ENCODE assay signal across 25 mouse cellular contexts in the genomic region with DNA sequence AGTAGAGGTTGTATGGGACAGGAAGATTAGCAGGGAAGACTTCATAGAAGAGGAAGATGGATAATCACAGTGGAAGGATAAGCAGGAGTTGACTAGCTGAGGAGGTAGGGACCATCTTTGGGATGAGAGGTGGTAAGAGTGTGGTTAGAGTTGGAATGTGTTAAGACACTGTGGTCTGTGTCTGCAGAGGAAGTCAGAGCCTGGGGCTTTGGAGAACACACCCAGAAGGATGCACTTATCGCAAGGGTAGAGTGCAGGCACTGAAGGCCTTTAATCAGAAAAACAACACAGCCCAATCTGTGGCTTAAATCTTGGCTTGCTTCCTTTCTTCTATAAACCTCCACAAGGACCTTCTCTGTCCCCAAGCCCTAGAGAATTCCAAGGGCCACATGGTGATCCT. TPM values are rescaled to one million over a fixed set of nuclear protein-coding genes. Genes with fewer than 3 reads are reported as not detected.
DNase-seq lines count a peak whose midpoint lies in the region; ATAC-seq lines count a peak whose summit lies in the region.
"Had no signal": no experiment of that assay in that cellular context is flagged by ENCODE, and none has a peak within 500 bp of the region (broad histone marks: within the 10 kb centered on the region; RNA-seq: fewer than 3 reads in every experiment).

No protein-coding gene starts in this region.

- no peak overlapping the region for H3K9ac ChIP-seq in heart, embryonic 16.5 days (ENCODE audit: low read length)
- H3K9ac ChIP-seq in limb, embryonic 13.5 days: no peak overlapping the region
- H3K9ac ChIP-seq: forebrain, postnatal 0 days; hindbrain, embryonic 12.5 days; liver, embryonic 13.5 days; neural tube, embryonic 12.5 days had no signal

- 78% methylated on average over 1 of the region's 1 CpGs for WGBS in heart, embryonic 16.5 days
- WGBS in limb, embryonic 13.5 days: 83% methylated on average over 1 of the region's 1 CpGs
- WGBS in limb, embryonic 10.5 days: 97% methylated on average over 1 of the region's 1 CpGs

- no peak for DNase-seq in heart, postnatal 10 days
- no peak for DNase-seq in limb, embryonic 10.5 days (ENCODE audit: low spot score)
- no peak for DNase-seq in urinary bladder, postnatal 4 days (ENCODE audit: low spot score in 2 of 2)
- DNase-seq: adrenal gland, adult 2 months; cerebellum, adult 11-12 months; cerebellum, postnatal 10 days; forebrain, postnatal 0 days; gastrocnemius, postnatal 36 days; heart, postnatal 14 days; kidney, adult 8-10 months; liver, embryonic 13.5 days; lung, adult 2 months; midbrain, embryonic 14.5 days; right cerebral cortex, postnatal 25 days; spleen, adult 18-20 months; thymus, postnatal 14 days had no signal

- H3K36me3 ChIP-seq in heart, embryonic 16.5 days (ENCODE audit: control insufficient read depth, insufficient read depth): no peaks in the 10 kb centered on the region
- H3K36me3 ChIP-seq in limb, embryonic 13.5 days: no peaks in the 10 kb centered on the region
- H3K36me3 ChIP-seq in limb, embryonic 10.5 days: no peaks in the 10 kb centered on the region
- H3K36me3 ChIP-seq: hindbrain, embryonic 12.5 days; liver, embryonic 13.5 days; neural tube, embryonic 12.5 days had no signal

- ATAC-seq in heart, embryonic 16.5 days (replicated peaks; ENCODE audit: extremely low read depth, insufficient read depth, low FRiP score): no peak
- ATAC-seq in limb, embryonic 13.5 days (ENCODE audit: low FRiP score, low read depth): no peak
- peak; percentile 29; the same call in 1 of the 2 replicates for ATAC-seq in common myeloid progenitor, adult 5-6 weeks (replicated peaks; ENCODE audit: low read depth, poor library complexity, severe bottlenecking)
- ATAC-seq: forebrain, postnatal 0 days had no signal

- no peak overlapping the region for H3K4me3 ChIP-seq in heart, embryonic 16.5 days (ENCODE audit: low read length)
- no peak overlapping the region for H3K4me3 ChIP-seq in limb, embryonic 13.5 days
- no peak overlapping the region for H3K4me3 ChIP-seq in limb, embryonic 10.5 days
- no peak overlapping the region for H3K4me3 ChIP-seq in brown adipose tissue, adult 24 weeks (ENCODE audit: insufficient read depth, low read depth, low read length)
- H3K4me3 ChIP-seq: hindbrain, embryonic 12.5 days; liver, embryonic 13.5 days; neural tube, embryonic 12.5 days had no signal

- H3K4me1 ChIP-seq in heart, embryonic 16.5 days (ENCODE audit: control insufficient read depth, insufficient read depth, low read length): peaks cover 7% of the 10 kb centered on the region
- no peaks in the 10 kb centered on the region for H3K4me1 ChIP-seq in limb, embryonic 13.5 days
- H3K4me1 ChIP-seq in limb, embryonic 10.5 days: peaks cover 9% of the 10 kb centered on the region
- H3K4me1 ChIP-seq in brown adipose tissue, adult 24 weeks (ENCODE audit: control insufficient read depth, insufficient read depth, insufficient read length, low read length): peaks cover 21% of the 10 kb centered on the region
- H3K4me1 ChIP-seq: hindbrain, embryonic 12.5 days; liver, embryonic 13.5 days; neural tube, embryonic 12.5 days had no signal

- intact Hi-C loops in heart, postnatal 10 days (cut with DNase I): no loop called here

- H3K27me3 ChIP-seq in heart, embryonic 16.5 days (ENCODE audit: control insufficient read depth, insufficient read depth, low read length): no peaks in the 10 kb centered on the region
- H3K27me3 ChIP-seq in limb, embryonic 13.5 days: no peaks in the 10 kb centered on the region
- no peaks in the 10 kb centered on the region for H3K27me3 ChIP-seq in limb, embryonic 10.5 days (ENCODE audit: low read depth, poor library complexity, severe bottlenecking)
- H3K27me3 ChIP-seq: hindbrain, embryonic 12.5 days; liver, embryonic 13.5 days; neural tube, embryonic 12.5 days had no signal

- no peaks in the 10 kb centered on the region for H3K9me3 ChIP-seq in heart, embryonic 16.5 days (replicated peaks; ENCODE audit: control insufficient read depth, low read length)
- no peaks in the 10 kb centered on the region for H3K9me3 ChIP-seq in limb, embryonic 13.5 days
- H3K9me3 ChIP-seq in limb, embryonic 10.5 days (replicated peaks): no peaks in the 10 kb centered on the region
- H3K9me3 ChIP-seq: hindbrain, embryonic 12.5 days; liver, embryonic 13.5 days; neural tube, embryonic 12.5 days had no signal

- H3K27ac ChIP-seq in heart, embryonic 16.5 days (ENCODE audit: low read length): peak overlapping the region; percentile 58
- peak overlapping the region; percentile 22; the same call in 1 of the 2 replicates for H3K27ac ChIP-seq in limb, embryonic 13.5 days
- no peak overlapping the region for H3K27ac ChIP-seq in limb, embryonic 10.5 days
- peak overlapping the region; percentile 46 for H3K27ac ChIP-seq in brown adipose tissue, adult 24 weeks (replicated peaks; ENCODE audit: low read depth, low read length)
- H3K27ac ChIP-seq: hindbrain, embryonic 12.5 days; liver, embryonic 13.5 days; neural tube, embryonic 12.5 days had no signal

- no peak overlapping the region for H3K4me2 ChIP-seq in heart, embryonic 16.5 days (ENCODE audit: low read depth, low read length)
- H3K4me2 ChIP-seq in limb, embryonic 13.5 days (replicated peaks): no peak overlapping the region
- H3K4me2 ChIP-seq: hindbrain, embryonic 12.5 days; liver, embryonic 13.5 days; neural tube, embryonic 12.5 days had no signal

RNA-seq across cellular contexts. Expression of a gene that starts 28.7 kb away (rescaled TPM):
- polyA plus RNA-seq in heart, embryonic 16.5 days (2015; fragmentation: Nextera tagmentation; extraction: Ambion mirVana): 0.33 and 0.49 TPM in 2 replicates
- 1 to 10 TPM; 3.5 to 6.3 TPM for total RNA-seq in heart, postnatal 10 days (2021)
- 0.75 and 0.78 TPM in 2 replicates for polyA plus RNA-seq in limb, embryonic 13.5 days (2015; fragmentation: Nextera tagmentation; extraction: Ambion mirVana)
- polyA plus RNA-seq in limb, embryonic 10.5 days (2016; fragmentation: Nextera tagmentation; extraction: Ambion mirVana): 0.19 and 0.31 TPM in 2 replicates
- 0.38 and 0.79 TPM in 2 replicates for polyA plus RNA-seq in brown adipose tissue, adult 24 weeks (2012; ENCODE audit: insufficient read depth, insufficient read length, missing spikeins)
- not detected in 2 replicates for total RNA-seq in common myeloid progenitor, adult 5-6 weeks (2017)
- total RNA-seq: megakaryocyte-erythroid progenitor cell, adult 5-6 weeks; MEL had no signal
- polyA plus RNA-seq: C2C12 had no signal

RNA-seq across cellular contexts. Expression of a gene that starts 32.3 kb away (rescaled TPM):
- polyA plus RNA-seq in heart, embryonic 16.5 days (2015; fragmentation: Nextera tagmentation; extraction: Ambion mirVana): 42.9 and 53.3 TPM in 2 replicates
- total RNA-seq in heart, postnatal 10 days (2021): 100 to 1,000 TPM; 149 to 219 TPM
- polyA plus RNA-seq in limb, embryonic 13.5 days (2015; fragmentation: Nextera tagmentation; extraction: Ambion mirVana): 42.2 and 49.7 TPM in 2 replicates
- 32.9 and 40.6 TPM in 2 replicates for polyA plus RNA-seq in limb, embryonic 10.5 days (2016; fragmentation: Nextera tagmentation; extraction: Ambion mirVana)
- polyA plus RNA-seq in brown adipose tissue, adult 24 weeks (2012; ENCODE audit: insufficient read depth, insufficient read length, missing spikeins): 6.1 and 16.7 TPM in 2 replicates
- 0.14 and 0.29 TPM in 2 replicates for total RNA-seq in common myeloid progenitor, adult 5-6 weeks (2017)
- total RNA-seq: megakaryocyte-erythroid progenitor cell, adult 5-6 weeks; MEL had no signal
- polyA plus RNA-seq: C2C12 had no signal
